In genomic region chr10:127800891-127801290, GRCm38 (mm10) we compare ENCODE assay signal across 37 mouse cellular contexts. TPM values are rescaled to one million over a fixed set of nuclear protein-coding genes. Genes with fewer than 3 reads are reported as not detected.
A peak's percentile ranks its signal among the peaks of the same experiment; 100 is the strongest.
DNase-seq lines count a peak whose midpoint lies in the region; ATAC-seq and TF ChIP-seq lines count a peak whose summit lies in the region.
"Had no signal": no experiment of that assay in that cellular context is flagged by ENCODE, and none has a peak within 500 bp of the region (broad histone marks: within the 10 kb centered on the region; RNA-seq: fewer than 3 reads in every experiment).

Rdh16 (plus strand) TSS chr10:127801152.

- no peaks in the 10 kb centered on the region for H3K4me1 ChIP-seq in kidney, embryonic 14.5 days (ENCODE audit: control insufficient read depth, insufficient read depth, low read length)
- no peaks in the 10 kb centered on the region for H3K4me1 ChIP-seq in stomach, postnatal 0 days (replicated peaks; ENCODE audit: control insufficient read depth, insufficient read depth)
- H3K4me1 ChIP-seq in forebrain, embryonic 12.5 days: no peaks in the 10 kb centered on the region
- H3K4me1 ChIP-seq: embryonic facial prominence, embryonic 13.5 days; forebrain, embryonic 10.5 days; heart, embryonic 13.5 days; hindbrain, embryonic 10.5 days; limb, embryonic 10.5 days; limb, embryonic 15.5 days had no signal

- TF ChIP-seq CTCF in stomach, postnatal 0 days (IDR thresholded peaks at IDR 0.05; ENCODE audit: low read depth): no peak

- no peak for TF ChIP-seq EP300 in stomach, postnatal 0 days (optimal IDR thresholded peaks at IDR 0.05)

- no peaks in the 10 kb centered on the region for H3K36me3 ChIP-seq in kidney, embryonic 14.5 days (ENCODE audit: control insufficient read depth, insufficient read depth, low read length)
- no peaks in the 10 kb centered on the region for H3K36me3 ChIP-seq in stomach, postnatal 0 days (ENCODE audit: control insufficient read depth, insufficient read depth, low read length)
- H3K36me3 ChIP-seq in forebrain, embryonic 12.5 days (replicated peaks): no peaks in the 10 kb centered on the region
- H3K36me3 ChIP-seq: embryonic facial prominence, embryonic 13.5 days; forebrain, embryonic 10.5 days; heart, embryonic 13.5 days; hindbrain, embryonic 10.5 days; limb, embryonic 10.5 days; limb, embryonic 15.5 days had no signal

- no peaks in the 10 kb centered on the region for H3K9me3 ChIP-seq in kidney, embryonic 14.5 days (ENCODE audit: control insufficient read depth, low read length)
- no peaks in the 10 kb centered on the region for H3K9me3 ChIP-seq in stomach, postnatal 0 days (ENCODE audit: control insufficient read depth, low read length)
- 0 out of 2 replicates have a peak, but pooled peaks cover 2% of the 10 kb centered on the region for H3K9me3 ChIP-seq in forebrain, embryonic 12.5 days
- H3K9me3 ChIP-seq: embryonic facial prominence, embryonic 13.5 days; forebrain, embryonic 10.5 days; heart, embryonic 13.5 days; hindbrain, embryonic 10.5 days; limb, embryonic 10.5 days; limb, embryonic 15.5 days had no signal

- intact Hi-C loops in left cerebral cortex, postnatal 4 days (cut with DNase I): no loop called here

- no peak within 1 kb of the TSS for H3K9ac ChIP-seq in kidney, embryonic 14.5 days (ENCODE audit: low read depth, low read length)
- no peak within 1 kb of the TSS for H3K9ac ChIP-seq in stomach, postnatal 0 days (ENCODE audit: low read length)
- H3K9ac ChIP-seq in forebrain, embryonic 12.5 days: no peak within 1 kb of the TSS
- H3K9ac ChIP-seq: embryonic facial prominence, embryonic 13.5 days; heart, embryonic 13.5 days; limb, embryonic 15.5 days had no signal

- no peak within 1 kb of the TSS for H3K27ac ChIP-seq in kidney, embryonic 14.5 days (ENCODE audit: low read depth, low read length)
- no peak within 1 kb of the TSS for H3K27ac ChIP-seq in stomach, postnatal 0 days (replicated peaks)
- H3K27ac ChIP-seq in forebrain, embryonic 12.5 days: no peak within 1 kb of the TSS
- H3K27ac ChIP-seq: embryonic facial prominence, embryonic 13.5 days; forebrain, embryonic 10.5 days; gastrocnemius, adult 2 months; heart, embryonic 13.5 days; hindbrain, embryonic 10.5 days; limb, embryonic 10.5 days; limb, embryonic 15.5 days had no signal

- H3K4me2 ChIP-seq in kidney, embryonic 14.5 days (replicated peaks; ENCODE audit: low read depth, low read length): no peak within 1 kb of the TSS
- H3K4me2 ChIP-seq in stomach, postnatal 0 days (replicated peaks; ENCODE audit: low read depth): no peak within 1 kb of the TSS
- H3K4me2 ChIP-seq in forebrain, embryonic 12.5 days: no peak within 1 kb of the TSS
- H3K4me2 ChIP-seq: embryonic facial prominence, embryonic 13.5 days; heart, embryonic 13.5 days; limb, embryonic 15.5 days; midbrain, embryonic 11.5 days had no signal

- ATAC-seq in kidney, embryonic 14.5 days (ENCODE audit: low FRiP score, low TSS enrichment): no peak
- ATAC-seq in stomach, postnatal 0 days (ENCODE audit: low FRiP score, low TSS enrichment): peak; percentile 57; the same call in 1 of the 2 replicates
- no peak for ATAC-seq in forebrain, embryonic 12.5 days (ENCODE audit: low FRiP score)
- ATAC-seq: CD4-positive, CD25-positive, alpha-beta regulatory T cell, adult 4 months; forebrain, embryonic 16.5 days; hindbrain, embryonic 16.5 days; midbrain, embryonic 16.5 days had no signal

- WGBS in kidney, embryonic 14.5 days: 86% methylated on average over 6 of the region's 6 CpGs
- 80% methylated on average over 6 of the region's 6 CpGs for WGBS in stomach, postnatal 0 days
- 89% methylated on average over 6 of the region's 6 CpGs for WGBS in forebrain, embryonic 12.5 days

- no peak within 1 kb of the TSS for H3K4me3 ChIP-seq in kidney, embryonic 14.5 days (ENCODE audit: low read length)
- no peak within 1 kb of the TSS for H3K4me3 ChIP-seq in stomach, postnatal 0 days (ENCODE audit: low read depth, low read length)
- no peak within 1 kb of the TSS for H3K4me3 ChIP-seq in forebrain, embryonic 12.5 days (replicated peaks)
- H3K4me3 ChIP-seq: embryonic facial prominence, embryonic 13.5 days; forebrain, embryonic 10.5 days; gastrocnemius, adult 2 months; heart, embryonic 13.5 days; hindbrain, embryonic 10.5 days; limb, embryonic 10.5 days; limb, embryonic 15.5 days had no signal

- H3K27me3 ChIP-seq in kidney, embryonic 14.5 days (ENCODE audit: control insufficient read depth, insufficient read depth, low read length): no peaks in the 10 kb centered on the region
- H3K27me3 ChIP-seq in stomach, postnatal 0 days (ENCODE audit: control insufficient read depth, insufficient read depth, low read length): no peaks in the 10 kb centered on the region
- no peaks in the 10 kb centered on the region for H3K27me3 ChIP-seq in forebrain, embryonic 12.5 days
- H3K27me3 ChIP-seq: embryonic facial prominence, embryonic 13.5 days; heart, embryonic 13.5 days; limb, embryonic 15.5 days had no signal

- DNase-seq in kidney, adult 18-20 months: peak; percentile 73
- peak; percentile 88 for DNase-seq in kidney, adult 9 months
- DNase-seq in kidney, postnatal 25 days: peak; percentile 57 to 80
- DNase-seq in stomach, postnatal 0 days (ENCODE audit: low spot score): no peak
- no peak for DNase-seq in left cerebral cortex, postnatal 4 days
- DNase-seq: adrenal gland, postnatal 25 days; cerebellum, adult 18-20 months; cerebellum, postnatal 10 days; gastrocnemius, adult 2 months; gastrocnemius, postnatal 36 days; heart, postnatal 10 days; lung, postnatal 36 days; right cerebral cortex, postnatal 25 days; spleen, adult 18-20 months; thymus, adult 2 months; thymus, postnatal 36 days had no signal

RNA-seq across cellular contexts. Expression of gene Rdh16, which starts in this region (rescaled TPM):
- polyA plus RNA-seq in kidney, embryonic 14.5 days (2014; fragmentation: Nextera tagmentation; extraction: Ambion mirVana): 0.07 and 0.14 TPM in 2 replicates
- 1.0 and 1.5 TPM in 2 replicates for polyA plus RNA-seq in stomach, postnatal 0 days (2015; fragmentation: Nextera tagmentation; extraction: Ambion mirVana)
- total RNA-seq in left cerebral cortex, postnatal 4 days (2021): under 1 TPM in 1 of 2 experiments, not detected in 1; 0.12 TPM
- polyA plus RNA-seq in forebrain, embryonic 12.5 days (2016; fragmentation: Nextera tagmentation; extraction: Ambion mirVana): not detected in 2 replicates
- total RNA-seq: common myeloid progenitor, adult 5-6 weeks; gastrocnemius, adult 2 months; gastrocnemius, postnatal 36 days; heart, adult 8-10 months; heart, postnatal 10 days; megakaryocyte, adult 5-6 weeks; neutrophil, adult 5-6 weeks had no signal
- polyA plus RNA-seq: CD4-positive, CD25-positive, alpha-beta regulatory T cell, adult 4 months; embryonic facial prominence, embryonic 13.5 days; forebrain, embryonic 10.5 days; forebrain, embryonic 16.5 days; heart, embryonic 13.5 days; hindbrain, embryonic 10.5 days; hindbrain, embryonic 16.5 days; intestine, embryonic 14.5 days; limb, embryonic 10.5 days; lung, embryonic 16.5 days; midbrain, embryonic 11.5 days; midbrain, embryonic 16.5 days; neural tube, embryonic 11.5 days; stomach, embryonic 16.5 days had no signal

Comparison
In these comparisons a context has a peak if more than half of its experiments do, and no peak if none do; other contexts are left out.
1. DNase-seq: peak in kidney, adult 18-20 months (single experiment), kidney, adult 9 months (single experiment) and kidney, postnatal 25 days (2 of 2); none in stomach, postnatal 0 days (single experiment) and left cerebral cortex, postnatal 4 days (single experiment).